Mouse (Mus musculus): ENCODE results near the gene Amfr.

Gene Amfr

DNA sequence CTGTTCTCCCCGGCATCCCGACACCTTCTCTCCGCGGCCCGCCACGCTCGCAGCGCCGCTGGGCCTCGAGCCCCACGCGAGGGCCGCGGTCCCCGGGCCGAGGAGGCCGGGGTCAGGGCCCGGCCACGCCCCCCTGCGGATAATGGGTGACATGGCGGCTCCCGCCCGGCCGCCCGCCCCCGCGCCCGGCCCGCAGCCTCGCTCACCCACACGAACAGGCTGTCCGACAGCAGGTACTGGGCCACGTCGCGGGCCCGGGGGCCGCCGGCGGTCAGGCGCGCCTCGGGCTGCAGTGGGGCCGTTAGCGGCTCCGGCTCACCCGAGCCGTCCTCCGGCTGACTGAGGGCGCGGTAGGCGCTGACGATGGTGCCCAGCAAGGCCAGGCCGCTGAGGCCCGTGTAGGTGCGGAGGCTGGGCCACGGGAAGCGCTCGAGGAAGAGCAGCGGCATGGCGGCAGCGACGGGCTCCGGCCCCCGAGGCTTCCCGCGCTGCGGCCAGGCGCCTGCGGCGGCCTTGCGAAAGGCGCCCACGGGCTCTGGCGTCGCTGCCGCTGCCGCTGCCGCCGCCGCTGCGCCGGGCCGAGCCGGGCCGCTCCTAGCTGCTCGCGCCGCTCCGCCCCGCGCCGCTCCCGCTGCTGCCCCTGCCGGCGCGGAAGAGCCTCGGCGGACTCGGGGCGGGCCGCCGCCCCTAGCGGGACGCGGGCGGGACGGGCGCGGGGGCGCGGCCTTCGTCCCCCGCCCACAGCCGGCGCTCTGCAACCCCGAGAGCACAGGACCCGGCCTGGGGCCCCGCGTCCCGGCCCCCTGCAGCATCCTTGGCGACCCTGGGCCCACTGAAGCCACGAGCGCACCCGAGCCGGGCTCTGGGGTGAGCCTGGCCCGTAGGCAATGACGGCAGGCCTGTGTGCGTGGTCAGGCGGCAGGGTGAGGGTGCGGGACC, at the start of gene Amfr:
Gene Amfr, minus strand, starts transcription at position 830 of the 939 bp plus-strand sequence.
- peak; percentile 83 to 91 for DNase-seq (ENCODE audit: inconsistent age in 2 of 2, low spot score in 1 of 2)

DNA sequence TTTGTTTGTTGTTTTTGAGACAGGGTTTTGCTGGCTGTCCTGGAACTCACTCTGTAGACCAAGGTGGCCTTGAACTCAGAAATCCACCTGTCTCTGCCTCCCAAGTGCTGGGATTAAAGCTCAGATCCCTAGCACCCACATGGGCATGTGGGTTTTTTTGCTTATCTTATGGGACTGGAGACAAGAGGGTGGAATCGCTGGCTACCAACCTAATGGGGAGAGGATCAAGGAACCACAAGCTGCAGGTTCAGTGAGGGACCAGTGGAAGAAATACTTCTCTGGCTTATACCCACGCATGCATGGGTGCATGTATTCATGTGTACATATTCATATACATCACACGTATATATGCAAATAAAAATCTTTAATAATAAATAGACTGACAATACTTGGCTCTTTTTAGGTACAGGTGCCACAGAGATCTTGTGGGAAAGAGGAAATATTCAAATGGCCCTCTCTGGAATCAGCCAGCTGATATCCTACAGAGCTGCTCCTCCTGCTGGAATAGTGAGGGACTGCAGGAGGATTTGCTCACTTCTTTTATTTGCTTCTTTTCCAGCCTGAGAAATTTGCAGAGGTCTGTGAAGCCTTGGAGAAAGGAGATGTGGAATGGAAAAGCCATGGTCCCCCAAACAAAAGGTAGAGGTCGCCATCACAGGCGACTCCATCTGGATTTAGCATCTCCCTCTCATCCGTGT, 44.7 kb upstream of the Amfr start:
- peak; percentile 19 to 74 for DNase-seq (ENCODE audit: inconsistent age in 2 of 2, low spot score in 1 of 2)

DNA sequence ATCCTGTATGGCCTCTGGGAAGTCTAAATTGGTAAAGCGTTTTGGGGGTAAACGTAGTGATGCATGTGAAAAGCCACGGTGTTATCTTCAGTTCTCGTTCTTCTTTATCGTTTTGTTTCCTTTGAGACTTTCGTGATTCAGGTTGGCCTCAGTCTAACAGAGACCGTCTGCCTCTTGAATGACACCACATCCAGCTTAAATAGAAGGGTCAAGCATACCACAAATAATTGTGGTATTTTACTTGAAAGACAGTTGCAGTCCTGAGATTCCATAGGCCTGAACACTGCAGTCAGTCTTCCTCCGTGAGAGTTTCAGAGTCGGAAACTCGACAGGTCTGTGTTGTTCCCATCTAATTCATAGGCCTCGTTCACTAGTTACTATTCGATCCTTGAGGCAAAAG, 40.1 kb upstream of the Amfr start:
- DNase-seq (ENCODE audit: inconsistent age in 2 of 2, low spot score in 1 of 2), result no peak

DNA sequence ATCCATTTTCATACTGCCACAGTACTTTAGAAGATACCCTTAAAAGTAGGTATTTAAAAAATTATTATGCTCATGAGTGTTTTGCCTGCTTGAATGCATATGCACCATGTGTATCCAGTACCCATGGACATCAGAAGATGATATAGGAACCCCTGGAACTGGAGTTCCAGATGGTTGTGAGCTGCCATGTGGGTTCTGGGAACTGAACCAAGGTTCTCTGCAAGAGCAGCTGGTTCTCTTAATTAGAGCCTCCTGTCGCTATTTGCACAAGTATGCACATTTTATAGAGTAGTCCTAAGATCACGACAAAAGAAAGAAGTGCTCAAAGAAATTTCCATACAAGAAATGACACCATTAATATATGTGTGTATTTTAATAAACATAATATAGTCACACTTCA, 35.2 kb upstream of the Amfr start:
- DNase-seq (ENCODE audit: inconsistent age in 2 of 2, low spot score in 1 of 2), result no peak

DNA sequence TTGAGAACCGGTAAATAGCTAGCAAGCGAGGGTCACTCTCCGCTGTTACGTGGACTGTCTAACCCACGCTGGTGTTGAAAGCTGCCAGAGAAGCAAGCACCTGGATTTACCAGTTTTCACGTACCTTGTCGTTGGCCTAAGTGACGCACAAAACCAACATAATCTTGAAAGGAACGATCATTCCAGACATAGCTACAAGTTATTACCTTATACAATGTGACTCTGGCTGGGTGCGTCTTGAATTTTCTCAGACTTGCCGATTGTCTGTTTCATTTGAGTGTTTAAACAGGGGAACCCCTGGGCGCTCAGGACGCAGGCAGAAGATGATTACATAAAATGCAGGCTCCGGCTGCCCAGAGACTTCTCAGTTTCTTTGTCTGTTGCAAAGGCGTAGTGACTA, 25.2 kb upstream of the Amfr start:
- DNase-seq (ENCODE audit: inconsistent age in 2 of 2, low spot score in 1 of 2), result peak; percentile 21 to 70

DNA sequence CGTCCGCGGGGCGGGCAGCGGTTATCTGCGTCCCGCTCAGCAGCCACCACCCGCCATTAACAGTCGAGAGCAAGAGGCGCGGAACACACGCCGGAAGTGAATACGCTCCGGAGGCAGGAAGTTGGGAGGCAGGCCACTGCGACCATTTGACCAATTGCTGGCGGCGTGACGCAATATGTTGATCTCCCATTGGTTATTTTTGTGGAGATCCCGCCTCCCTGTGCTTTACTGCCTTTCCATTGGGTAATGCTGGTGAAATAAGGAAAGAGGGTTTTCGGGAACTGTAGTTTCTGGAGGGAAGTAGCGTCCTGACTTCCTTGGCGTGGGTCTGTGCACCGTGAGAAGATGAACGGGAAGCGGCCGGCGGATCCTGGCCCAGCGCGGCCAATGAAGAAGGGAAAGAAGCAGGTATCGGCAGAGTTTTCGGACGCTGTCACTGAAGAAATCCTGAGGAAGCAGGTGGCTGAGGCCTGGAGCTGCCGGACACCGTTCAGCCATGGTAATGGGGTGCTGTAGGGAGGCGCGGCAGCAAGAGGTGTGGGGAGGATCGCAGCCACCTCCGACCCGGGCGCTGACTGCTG, 24.4 kb upstream of the Amfr start, which contains the start of the genes Nudt21 and Ogfod1:
Gene Nudt21, minus strand, starts transcription at position 88 of the 581 bp plus-strand sequence.
Gene Ogfod1, plus strand, starts transcription at position 255 of the 581 bp plus-strand sequence.
- DNase-seq (ENCODE audit: inconsistent age in 2 of 2, low spot score in 1 of 2), result peak; percentile 95 to 98

DNA sequence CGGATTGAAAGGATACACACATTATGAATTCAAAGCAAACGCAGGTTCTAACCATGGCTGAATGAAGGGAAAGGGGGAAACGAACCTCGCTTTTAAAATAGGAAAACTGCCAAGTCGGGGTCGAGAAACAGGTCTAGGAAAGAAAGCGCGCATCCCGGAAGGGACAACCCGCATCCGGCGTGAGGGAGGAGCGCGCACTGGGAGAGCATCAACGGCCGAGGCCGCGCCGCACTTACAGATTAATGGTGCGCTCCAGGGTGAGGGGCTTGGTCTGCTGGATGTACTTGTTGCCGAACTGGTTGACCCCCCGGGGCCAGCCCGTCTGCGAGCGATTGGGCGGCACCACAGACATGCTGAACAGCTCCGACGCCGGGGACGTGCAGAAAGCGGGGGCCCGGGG, 23.9 kb upstream of the Amfr start:
- peak; percentile 81 to 92 for DNase-seq (ENCODE audit: inconsistent age in 2 of 2, low spot score in 1 of 2)

DNA sequence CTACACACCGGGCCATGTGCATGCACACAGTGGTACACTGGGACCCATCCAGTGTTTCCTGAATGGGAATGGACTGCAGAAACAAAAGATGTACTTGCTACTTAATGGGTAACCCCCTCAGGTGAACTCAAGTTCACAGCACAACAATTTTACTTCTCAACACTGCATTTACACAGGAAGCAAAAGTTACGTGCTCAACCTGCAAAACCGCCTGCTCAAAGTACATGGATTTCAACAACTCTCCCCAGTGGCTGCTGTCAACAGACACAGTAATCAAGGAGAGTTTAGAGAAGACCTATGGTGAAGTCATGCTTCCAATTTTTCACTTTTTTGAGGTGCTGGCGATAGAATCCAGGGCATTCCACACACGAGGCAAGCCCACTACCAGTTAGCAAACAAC, 22.6 kb upstream of the Amfr start:
- peak in 1 of 2 experiments; percentile 25 for DNase-seq (ENCODE audit: inconsistent age in 2 of 2, low spot score in 1 of 2)

DNA sequence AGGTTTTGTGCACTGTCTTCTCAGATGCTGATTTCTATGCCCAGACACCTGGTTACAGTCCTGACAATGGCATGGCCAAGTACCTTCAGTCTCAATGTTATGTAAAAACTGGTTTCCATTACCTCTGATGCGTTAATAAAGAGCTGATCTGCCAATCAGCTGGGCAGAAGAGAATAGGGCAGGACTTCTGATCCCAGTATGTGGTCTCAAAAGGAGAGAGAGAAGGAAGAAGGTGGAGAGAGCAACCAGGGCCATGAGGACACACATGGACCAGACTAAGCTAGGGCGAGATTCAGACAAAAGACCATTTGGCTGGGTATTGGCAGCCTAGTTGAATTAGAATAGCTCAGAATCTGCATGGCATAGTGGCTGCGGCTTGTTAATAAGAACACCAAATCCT, 21.0 kb upstream of the Amfr start:
- no peak for DNase-seq (ENCODE audit: inconsistent age in 2 of 2, low spot score in 1 of 2)

DNA sequence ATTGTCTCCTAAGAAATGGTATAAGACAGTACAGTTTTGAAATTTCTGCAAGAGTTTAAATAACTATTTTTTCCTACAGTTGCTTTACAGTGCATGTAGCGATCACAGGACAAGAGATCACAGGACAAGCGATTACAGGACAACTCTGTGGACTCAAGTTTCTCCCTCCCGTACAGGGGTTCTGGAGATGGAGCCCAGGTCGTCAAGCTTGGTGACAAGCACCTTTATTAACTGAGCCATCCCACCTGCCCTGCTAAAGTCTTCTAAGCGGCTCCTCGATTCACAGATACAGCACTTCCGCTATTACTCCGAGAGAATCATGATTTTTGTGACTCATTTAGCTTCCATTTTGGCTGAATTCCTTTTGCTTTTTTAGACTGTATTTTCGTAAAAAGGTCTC, 17.1 kb upstream of the Amfr start:
- DNase-seq (ENCODE audit: inconsistent age in 2 of 2, low spot score in 1 of 2), result no peak

DNA sequence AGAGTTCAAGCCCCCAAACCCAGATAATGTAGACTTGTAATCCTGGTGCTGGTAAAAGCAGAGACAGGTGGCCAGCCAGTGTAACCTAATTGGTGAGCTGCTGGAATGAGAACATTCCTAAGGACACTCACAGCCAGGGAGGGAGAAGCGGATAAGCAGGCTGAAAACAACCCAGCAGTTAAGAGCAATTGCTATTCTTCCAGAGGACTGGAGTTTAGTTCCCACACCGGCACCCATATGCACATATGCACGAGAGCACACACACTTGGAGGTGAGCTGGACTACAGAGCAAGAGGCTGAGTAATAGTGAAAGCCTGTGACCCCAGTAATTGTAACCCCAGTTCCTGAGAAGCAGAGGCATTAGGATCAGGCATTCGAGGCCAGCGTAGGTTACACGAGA, 11.3 kb upstream of the Amfr start:
- no peak for DNase-seq (ENCODE audit: inconsistent age in 2 of 2, low spot score in 1 of 2)

DNA sequence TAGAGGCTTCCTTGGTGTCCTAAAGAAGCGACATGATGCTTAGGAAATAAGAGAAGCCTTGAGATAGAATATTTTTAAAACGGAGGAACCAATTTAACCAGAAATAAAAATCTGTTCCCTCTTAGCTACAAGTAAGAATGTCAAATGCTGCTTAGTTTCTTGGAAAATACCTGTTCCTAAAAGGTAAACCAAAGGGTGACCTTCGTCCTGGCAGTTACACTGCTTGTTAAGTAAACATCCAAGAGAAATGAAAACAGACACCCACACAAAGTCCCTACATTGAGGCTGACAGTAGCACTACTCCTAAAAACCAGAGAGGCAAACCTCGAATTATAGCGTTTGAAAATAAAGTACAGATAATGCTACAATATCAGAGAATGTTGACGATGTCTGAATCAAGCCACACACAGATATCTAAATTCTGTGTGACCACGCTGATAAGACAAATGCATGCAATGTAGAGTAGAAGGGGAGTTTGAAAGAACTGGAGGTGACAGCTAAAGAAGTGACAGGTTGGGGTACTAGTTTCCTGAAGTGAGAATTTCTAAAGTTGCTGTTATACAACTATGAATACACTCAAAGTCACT, 477 bp upstream of the Amfr start:
- DNase-seq (ENCODE audit: inconsistent age in 2 of 2, low spot score in 1 of 2), result peak in 1 of 2 experiments; percentile 65

DNA sequence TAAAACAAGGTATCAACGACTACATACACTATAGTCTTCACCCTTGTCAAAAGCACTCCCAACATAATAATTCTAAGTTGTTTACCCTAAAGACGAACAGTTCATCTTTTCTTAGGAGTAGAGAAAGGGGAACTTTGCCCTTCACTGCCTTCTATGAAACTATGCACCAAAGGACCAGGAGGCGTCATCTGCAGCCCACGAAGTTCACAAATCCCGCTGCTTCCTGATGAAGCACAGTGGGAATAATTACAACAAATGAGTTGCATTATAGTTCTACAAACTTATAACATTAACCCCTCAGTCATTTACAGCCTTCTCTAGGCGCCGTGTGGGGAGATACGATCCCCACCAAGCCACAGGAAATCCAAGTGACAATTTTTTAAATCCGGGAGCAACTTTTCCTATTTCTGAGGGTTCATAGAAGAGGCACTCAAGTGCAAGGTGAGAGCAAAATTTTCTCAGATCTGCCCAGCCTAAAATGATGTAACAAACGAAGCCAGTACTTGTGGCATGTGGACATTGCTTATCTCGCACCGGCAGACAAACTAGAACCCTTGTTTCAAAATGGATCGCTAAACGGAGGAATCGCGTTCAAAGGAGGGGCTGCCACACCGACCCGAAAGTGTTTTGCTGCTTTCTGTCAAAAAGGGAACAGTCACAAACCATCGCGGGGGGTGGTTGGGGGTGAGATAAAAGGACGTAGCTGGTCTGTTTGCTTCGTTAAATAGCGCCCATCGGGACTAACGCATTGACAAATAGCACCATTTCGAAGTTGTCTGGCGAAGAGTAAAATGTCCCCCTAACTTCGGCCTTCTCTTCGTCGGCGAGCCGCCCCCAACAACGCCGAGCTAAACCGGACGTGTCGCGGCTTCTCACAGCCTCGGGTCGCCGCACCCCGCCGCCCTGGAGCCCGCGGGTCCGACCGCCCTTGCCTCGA, 1.3 kb downstream of the Amfr start:
- DNase-seq (ENCODE audit: inconsistent age in 2 of 2, low spot score in 1 of 2), result peak in 1 of 2 experiments; percentile 67

DNA sequence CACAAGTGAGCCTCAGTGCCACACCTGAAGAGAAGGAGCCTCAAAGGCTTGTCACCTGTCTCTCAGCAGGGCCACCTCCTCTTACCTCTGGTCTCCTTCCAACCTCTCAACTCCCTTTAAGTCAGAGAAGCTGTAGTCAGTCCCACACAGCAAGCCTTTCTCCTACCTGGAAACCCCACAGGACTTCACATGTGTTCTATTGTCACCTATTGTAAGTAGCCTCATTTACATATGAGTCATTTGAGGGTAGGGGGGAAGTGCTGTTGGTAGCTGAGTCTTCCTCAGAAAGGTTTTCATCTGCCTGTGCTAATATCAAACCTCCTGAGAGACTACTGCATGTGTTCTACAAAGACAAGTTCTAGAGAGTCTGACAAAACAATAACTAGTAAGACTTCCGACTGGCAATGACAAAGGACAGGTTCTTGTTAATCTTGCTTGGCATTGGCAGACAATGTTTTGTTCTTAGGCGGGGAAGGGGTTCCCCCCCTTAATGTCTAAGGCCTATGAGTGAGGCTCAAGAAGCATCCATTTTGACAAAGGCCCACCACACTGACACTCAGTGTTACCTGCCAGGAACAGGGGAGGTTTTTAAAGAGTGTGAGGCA, 2.4 kb downstream of the Amfr start:
- peak in 1 of 2 experiments; percentile 65 for DNase-seq (ENCODE audit: inconsistent age in 2 of 2, low spot score in 1 of 2)

DNA sequence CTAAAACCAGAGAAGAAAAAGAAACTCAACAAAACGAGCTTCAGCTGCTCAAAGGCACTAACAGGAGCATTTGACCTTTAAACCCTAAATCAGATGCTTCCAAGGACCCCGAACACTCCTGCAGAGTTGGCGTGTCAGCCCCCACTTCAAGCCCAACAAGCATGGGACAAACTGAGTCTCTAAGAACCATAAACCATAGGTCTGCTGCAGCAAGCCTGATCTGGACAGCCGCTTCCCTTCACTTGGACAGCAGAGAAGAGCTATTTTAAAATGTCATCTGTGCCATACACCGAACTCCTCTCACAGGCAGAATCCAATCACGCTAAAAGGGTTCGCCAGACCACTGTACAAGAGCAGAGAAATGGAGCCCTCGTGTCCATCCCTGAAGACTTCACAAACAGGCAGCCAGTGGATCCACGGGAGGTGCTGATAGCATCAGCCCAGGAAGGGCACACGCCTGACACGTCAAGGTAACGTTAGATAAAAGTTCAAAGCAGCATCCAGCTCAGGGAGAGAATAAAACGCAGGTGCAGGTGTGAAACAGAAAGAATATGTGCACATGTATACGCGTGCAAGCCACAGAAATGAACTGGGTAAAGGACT, 3.3 kb downstream of the Amfr start:
- peak; percentile 20 to 67 for DNase-seq (ENCODE audit: inconsistent age in 2 of 2, low spot score in 1 of 2)

DNA sequence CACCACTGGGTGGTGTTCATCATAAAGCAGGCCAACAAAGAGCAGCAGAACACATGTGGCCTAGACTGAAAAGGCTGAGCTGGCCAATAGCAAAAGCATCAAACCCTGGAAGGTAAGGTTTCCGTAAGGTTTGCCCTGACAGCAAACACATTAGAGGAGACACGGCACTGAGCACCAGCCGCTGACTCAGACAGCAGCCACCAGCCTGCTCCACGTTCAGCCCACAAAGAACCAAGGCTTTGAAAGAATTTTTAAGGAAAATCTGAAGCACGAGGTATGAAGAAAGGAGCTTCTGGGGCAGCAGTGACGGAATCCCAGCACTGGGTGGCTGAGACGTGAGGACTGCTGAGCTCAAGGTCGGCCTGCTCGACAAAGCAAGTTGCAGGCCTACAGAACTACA, 8.5 kb downstream of the Amfr start:
- peak in 1 of 2 experiments; percentile 51 for DNase-seq (ENCODE audit: inconsistent age in 2 of 2, low spot score in 1 of 2)

DNA sequence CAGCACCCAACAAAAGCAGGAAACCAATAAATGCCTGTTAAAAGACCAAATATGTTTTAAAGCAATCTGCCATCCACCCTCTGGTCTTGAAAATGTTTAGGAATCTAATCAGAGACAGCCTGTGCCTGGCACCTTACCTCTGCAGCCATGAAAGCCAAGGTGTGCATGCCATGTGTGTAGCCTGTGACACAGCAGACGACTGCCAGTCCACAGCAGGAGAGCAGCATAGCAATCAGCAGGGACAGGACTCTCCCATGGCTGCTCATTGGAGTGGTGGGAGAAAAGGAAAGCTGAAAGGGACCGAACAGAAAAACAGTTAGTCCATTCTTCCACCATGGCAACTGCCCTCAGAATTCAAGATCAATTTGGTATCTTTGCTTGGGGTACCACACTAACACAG, 13.7 kb downstream of the Amfr start:
- DNase-seq (ENCODE audit: inconsistent age in 2 of 2, low spot score in 1 of 2), result no peak

DNA sequence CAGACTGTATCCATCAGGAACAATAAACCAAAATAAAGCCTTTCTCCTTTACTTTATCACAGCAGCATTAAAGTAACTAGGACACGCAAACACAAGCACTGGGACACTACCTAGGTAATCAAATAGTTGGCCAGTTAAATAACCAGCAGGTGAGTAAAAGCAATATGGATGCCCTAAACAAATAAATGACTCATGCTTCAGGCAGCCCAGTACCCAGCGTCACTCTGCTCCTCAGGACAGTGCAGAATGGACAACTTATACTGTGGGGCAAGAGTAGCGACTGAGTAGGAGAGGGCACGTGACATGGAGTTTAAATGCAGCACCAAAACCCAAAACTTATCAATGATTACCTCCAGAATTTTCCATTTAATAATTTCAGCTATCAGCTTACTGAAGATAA, 22.9 kb downstream of the Amfr start:
- DNase-seq (ENCODE audit: inconsistent age in 2 of 2, low spot score in 1 of 2), result no peak

DNA sequence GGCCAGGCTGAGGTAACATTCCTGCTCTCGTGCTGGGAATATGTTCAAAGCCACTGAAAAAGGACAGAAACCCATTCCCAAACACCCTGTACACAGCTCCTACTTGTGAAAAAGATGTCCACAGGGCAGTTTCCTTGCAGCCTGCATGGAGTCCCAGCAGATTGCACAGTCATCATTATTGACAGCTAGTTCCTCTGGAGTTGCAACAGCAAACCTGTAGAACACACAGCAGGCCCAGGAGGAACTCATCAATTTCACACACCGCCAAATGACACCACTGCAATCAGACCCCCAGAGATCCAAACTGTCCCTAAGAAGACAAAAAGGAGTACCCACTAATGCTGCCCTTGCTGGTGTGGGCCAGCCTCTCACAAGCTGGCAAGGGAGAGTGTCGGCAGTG, 27.9 kb downstream of the Amfr start:
- no peak for DNase-seq (ENCODE audit: inconsistent age in 2 of 2, low spot score in 1 of 2)
